Mouse (Mus musculus) olfactory bulb, adult 2 months (tissue): ENCODE data around the gene Osgin1.

Experiments
- CTCF ChIP-seq: fragments of 200-500 bp; IDR thresholded peaks from 2 replicates; pipeline ENCODE4 v1.5.1; 2012; ENCODE audit warnings: low read depth, mild to moderate bottlenecking, low read length, moderate library complexity; ENCODE audit not compliant: insufficient read depth
- POLR2A ChIP-seq: fragments of 200-500 bp; IDR thresholded peaks from 2 replicates; pipeline ENCODE4 v1.6.1; 2012; ENCODE audit warnings: mild to moderate bottlenecking, low read depth, low read length, moderate library complexity; ENCODE audit not compliant: insufficient read depth

- no peak for TF ChIP-seq POLR2A
- no peak for TF ChIP-seq CTCF
Observed at GRCm38 (mm10) chr8:119403912-119404311, 30.0 kb upstream of the Osgin1 start.
